Mouse (Mus musculus) sigmoid colon, adult 10 weeks (tissue): Measurements from ENCODE around the gene Pla2g12a. TPM values are rescaled to one million over a fixed set of nuclear protein-coding genes. Genes with fewer than 3 reads are reported as not detected.

ENCODE experiments used
- polyA plus RNA-seq: library from polyadenylated mRNA; stranded (reverse); fragments of 350-450 nt; fragmentation: Illumina TruSeq; extraction: RNeasy Lipid Tissue Mini Kit (QIAGEN cat#74804); gene quantifications from one replicate; pipeline ENCODE4 v1.2.3, GENCODE M21; 2014; ENCODE audit warnings: low read depth, low replicate concordance

Gene Pla2g12a
- 6.6 TPM for polyA plus RNA-seq

GRCm38 (mm10) chr3:129878405-129879021, at the start of gene Pla2g12a:
TSS of gene Pla2g12a (plus strand) at chr3:129878606.

DNA sequence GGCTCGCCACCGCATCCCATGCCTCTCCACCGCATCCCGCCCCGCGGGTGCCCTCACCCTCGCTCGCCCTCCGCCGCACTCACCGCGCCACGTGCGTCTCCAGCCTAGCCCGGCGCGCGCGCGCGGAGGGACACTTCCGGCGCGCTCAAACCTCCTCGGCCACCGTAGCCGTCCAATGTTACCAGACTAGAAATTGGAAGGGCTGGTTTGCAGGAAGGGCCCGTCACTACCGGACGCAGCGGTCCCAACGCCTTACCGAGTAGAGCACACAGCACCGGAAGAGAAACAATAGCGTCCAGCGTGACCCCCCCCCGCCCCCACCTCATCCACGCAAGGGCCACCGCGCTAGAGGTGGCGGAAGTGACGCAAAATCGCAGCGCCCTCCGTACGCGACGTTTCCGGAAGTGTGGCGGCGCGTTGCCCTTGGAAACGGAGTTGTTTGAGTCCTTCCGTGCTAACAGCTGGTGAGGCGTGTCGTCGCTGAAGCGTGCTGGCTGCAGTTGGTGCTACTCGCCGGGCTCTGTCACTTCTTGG, 47.3 kb upstream of the Pla2g12a start, which contains the start of gene Gar1:
TSS of gene Gar1 (minus strand) at position 362 of the 534 bp plus-strand sequence.

GRCm38 (mm10) chr3:129835388-129835934, 42.9 kb upstream of the Pla2g12a start, which contains the start of gene Cfi:
TSS of gene Cfi (plus strand) at chr3:129835884.

GRCm38 (mm10) chr3:129901271-129901809, 22.9 kb downstream of the Pla2g12a start, which contains the start of gene Casp6:
TSS of gene Casp6 (plus strand) at chr3:129901425.

Other genes with a start within 250 kb of the Pla2g12a start
- gene Egf, start 123.3 kb upstream of the Pla2g12a start, polyA plus RNA-seq = 12.0 TPM
- gene Lrit3, start 74.6 kb upstream of the Pla2g12a start, polyA plus RNA-seq = 0.54 TPM
- 0.60 TPM for gene Rrh, start 56.0 kb upstream of the Pla2g12a start, polyA plus RNA-seq
- 47.0 TPM for gene Gar1, start 47.2 kb upstream of the Pla2g12a start, polyA plus RNA-seq
- not detected for gene Cfi, start 42.7 kb upstream of the Pla2g12a start, polyA plus RNA-seq
- 45.4 TPM for gene Casp6, start 22.8 kb downstream of the Pla2g12a start, polyA plus RNA-seq
- gene Mcub, start 91.6 kb downstream of the Pla2g12a start, polyA plus RNA-seq = 15.2 TPM
- gene Sec24b, start 182.9 kb downstream of the Pla2g12a start, polyA plus RNA-seq = 49.4 TPM